Comparison of ENCODE assay signal across 8 mouse cellular contexts in the genomic region with DNA sequence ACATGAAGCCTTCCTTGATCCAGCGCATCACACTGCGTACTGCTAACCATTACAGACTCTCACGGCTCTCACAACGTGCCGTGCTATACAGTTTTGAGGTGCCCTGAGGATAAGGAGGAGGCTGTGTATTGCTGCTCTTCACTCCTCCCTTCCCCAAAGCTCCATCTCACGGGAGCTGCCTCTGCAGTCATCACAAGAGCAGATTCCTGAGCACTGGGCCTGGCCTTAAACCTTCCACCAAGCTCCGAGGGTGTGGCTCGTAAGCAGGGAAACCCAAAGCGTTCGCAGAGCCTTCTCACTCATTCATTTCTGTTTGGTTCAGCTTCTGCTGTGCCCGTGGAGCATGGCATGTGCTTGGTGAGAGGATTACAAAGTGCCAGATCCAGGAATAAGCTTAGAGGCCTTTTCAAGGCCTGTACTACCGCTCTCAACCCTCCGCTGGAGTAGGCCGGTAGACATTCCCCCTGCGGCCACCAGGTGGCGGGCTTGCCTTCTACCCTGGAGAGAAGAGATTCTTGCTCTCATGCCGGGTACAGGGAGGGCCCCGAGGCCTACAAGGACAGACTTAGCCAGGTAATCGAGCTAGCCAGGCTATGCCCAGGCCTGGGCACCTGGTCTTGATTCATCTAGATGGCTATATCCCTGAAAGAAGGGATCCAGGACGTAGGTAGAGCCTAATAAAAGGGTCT. TPM values are rescaled to one million over a fixed set of nuclear protein-coding genes. Genes with fewer than 3 reads are reported as not detected.
DNase-seq lines count a peak whose midpoint lies in the region; ATAC-seq lines count a peak whose summit lies in the region.

No protein-coding gene starts in this region.

- H3K27ac ChIP-seq in hindbrain, embryonic 14.5 days = peak overlapping the region; percentile 63

- ATAC-seq in hindbrain, embryonic 14.5 days (ENCODE audit: low FRiP score) = peak; percentile 61

- 42% methylated on average over 20 of the region's 20 CpGs for WGBS in hindbrain, embryonic 14.5 days

- 0 out of 2 replicates have a peak, but pooled peaks cover 5% of the 10 kb centered on the region for H3K4me1 ChIP-seq in hindbrain, embryonic 14.5 days (replicated peaks; ENCODE audit: control insufficient read depth, insufficient read depth, low read length)

- no peaks in the 10 kb centered on the region for H3K27me3 ChIP-seq in hindbrain, embryonic 14.5 days (ENCODE audit: control insufficient read depth, insufficient read depth, low read length)

- no peaks in the 10 kb centered on the region for H3K9me3 ChIP-seq in hindbrain, embryonic 14.5 days (ENCODE audit: control insufficient read depth, low read length)

- peak overlapping the region; percentile 56 for H3K9ac ChIP-seq in hindbrain, embryonic 14.5 days

- peak; percentile 96 for DNase-seq in NIH3T3 (ENCODE audit: low read depth)
- DNase-seq in cerebellum, postnatal 10 days = peak; percentile 98 to 99
- peak; percentile 93 for DNase-seq in frontal cortex, postnatal 25 days (ENCODE audit: low spot score in 2 of 2)
- peak; percentile 94 for DNase-seq in hindbrain, embryonic 14.5 days (ENCODE audit: low spot score)
- peak; percentile 93 to 97 for DNase-seq in layer of hippocampus, postnatal 25 days (ENCODE audit: extremely low spot score in 1 of 2, low spot score in 1 of 2)
- peak; percentile 96 for DNase-seq in lung, postnatal 14 days
- peak; percentile 94 for DNase-seq in retina, postnatal 1 day
- peak; percentile 95 for DNase-seq in thymus, postnatal 4 days

- peaks cover 75% of the 10 kb centered on the region for H3K36me3 ChIP-seq in hindbrain, embryonic 14.5 days (replicated peaks; ENCODE audit: control insufficient read depth, insufficient read depth)

- H3K4me2 ChIP-seq in hindbrain, embryonic 14.5 days (replicated peaks) = no peak overlapping the region

- H3K4me3 ChIP-seq in hindbrain, embryonic 14.5 days (replicated peaks; ENCODE audit: low read length) = no peak overlapping the region

RNA-seq across cellular contexts. Expression of a gene that starts 9.8 kb away (rescaled TPM):
- polyA plus RNA-seq in hindbrain, embryonic 14.5 days (2014; fragmentation: Nextera tagmentation; extraction: Ambion mirVana) = 34.0 and 41.9 TPM in 2 replicates
- total RNA-seq in layer of hippocampus, postnatal 25 days (2021) = 10 to 100 TPM; 21.2 to 22.8 TPM

RNA-seq across cellular contexts. Expression of a gene that starts 27.4 kb away (rescaled TPM):
- 155 and 164 TPM in 2 replicates for polyA plus RNA-seq in hindbrain, embryonic 14.5 days (2014; fragmentation: Nextera tagmentation; extraction: Ambion mirVana)
- 10 to 100 TPM; 78.4 to 81.8 TPM for total RNA-seq in layer of hippocampus, postnatal 25 days (2021)

RNA-seq across cellular contexts. Expression of a gene that starts 39.4 kb away (rescaled TPM):
- 56.5 and 68.0 TPM in 2 replicates for polyA plus RNA-seq in hindbrain, embryonic 14.5 days (2014; fragmentation: Nextera tagmentation; extraction: Ambion mirVana)
- 10 to 100 TPM; 19.6 to 22.4 TPM for total RNA-seq in layer of hippocampus, postnatal 25 days (2021)

RNA-seq across cellular contexts. Expression of a gene that starts 57.4 kb away (rescaled TPM):
- polyA plus RNA-seq in hindbrain, embryonic 14.5 days (2014; fragmentation: Nextera tagmentation; extraction: Ambion mirVana) = 5.8 TPM in 2 replicates
- 1 to 10 TPM; 2.0 to 2.7 TPM for total RNA-seq in layer of hippocampus, postnatal 25 days (2021)
